Mouse (Mus musculus) G1E-ER4 (cell line): ENCODE data around the gene Hsph1. TPM values are rescaled to one million over a fixed set of nuclear protein-coding genes. Genes with fewer than 3 reads are reported as not detected.

ENCODE experiments used
- GATA1 ChIP-seq: IDR thresholded peaks from one replicate; pipeline ENCODE4 v1.8.0; 2012; ENCODE audit warnings: low read length, inconsistent platforms
- polyA plus RNA-seq: library from polyadenylated mRNA; stranded (reverse); fragments of >175 nt; gene quantifications from 2 replicates; pipeline ENCODE4 v1.2.3, GENCODE M21; 2012

Hsph1 gene
- 256 and 276 TPM in 2 replicates for polyA plus RNA-seq

GRCm38 (mm10) chr5:149636075-149636920 lies at the start of gene Hsph1:
Hsph1 (minus strand) TSS chr5:149636376.
- TF ChIP-seq GATA1 = no peak

DNA sequence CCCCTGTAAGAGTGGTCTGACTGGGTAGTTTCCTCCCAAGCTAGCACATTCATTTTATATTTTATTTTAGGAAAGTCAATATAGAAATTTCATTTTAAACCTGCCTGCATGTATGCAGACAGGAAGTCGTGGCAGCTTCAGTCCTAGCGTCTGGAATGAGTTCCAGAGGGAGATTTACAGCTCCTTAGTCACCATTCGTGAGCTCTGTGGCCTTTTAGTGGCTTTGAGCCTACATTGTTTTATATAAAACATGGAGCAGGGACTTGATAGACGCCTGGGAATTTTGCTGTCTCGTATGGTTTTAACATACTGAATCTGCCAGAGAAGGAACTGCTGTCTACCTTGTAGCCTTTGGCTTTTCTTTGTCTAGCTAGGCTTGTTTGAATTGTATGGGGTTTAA lies 44.8 kb upstream of the Hsph1 start:
- no peak for TF ChIP-seq GATA1

- no peak for TF ChIP-seq GATA1
These were observed 43.7 kb upstream of the Hsph1 start for GRCm38 (mm10) chr5:149679886-149680285.

- TF ChIP-seq GATA1 = no peak
These were observed 43.2 kb upstream of the Hsph1 start for GRCm38 (mm10) chr5:149679362-149679761.

DNA sequence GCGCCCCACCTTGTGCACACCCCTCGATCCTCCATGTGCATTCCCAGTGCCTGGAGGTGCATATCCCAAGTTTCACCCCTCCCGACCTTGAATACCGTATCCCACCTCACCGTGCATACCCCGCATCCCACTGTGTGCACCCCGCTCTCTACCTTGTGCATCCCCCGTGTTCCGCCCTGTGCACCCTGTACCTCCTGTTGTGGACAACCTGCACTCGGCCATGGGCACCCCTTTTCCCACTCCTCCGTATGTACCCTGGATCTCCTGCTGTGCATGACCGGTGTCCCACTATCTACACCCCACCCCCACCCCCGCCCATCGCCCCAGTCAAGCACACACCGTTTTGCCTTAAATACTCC lies 42.8 kb upstream of the Hsph1 start:
- no peak for TF ChIP-seq GATA1

DNA sequence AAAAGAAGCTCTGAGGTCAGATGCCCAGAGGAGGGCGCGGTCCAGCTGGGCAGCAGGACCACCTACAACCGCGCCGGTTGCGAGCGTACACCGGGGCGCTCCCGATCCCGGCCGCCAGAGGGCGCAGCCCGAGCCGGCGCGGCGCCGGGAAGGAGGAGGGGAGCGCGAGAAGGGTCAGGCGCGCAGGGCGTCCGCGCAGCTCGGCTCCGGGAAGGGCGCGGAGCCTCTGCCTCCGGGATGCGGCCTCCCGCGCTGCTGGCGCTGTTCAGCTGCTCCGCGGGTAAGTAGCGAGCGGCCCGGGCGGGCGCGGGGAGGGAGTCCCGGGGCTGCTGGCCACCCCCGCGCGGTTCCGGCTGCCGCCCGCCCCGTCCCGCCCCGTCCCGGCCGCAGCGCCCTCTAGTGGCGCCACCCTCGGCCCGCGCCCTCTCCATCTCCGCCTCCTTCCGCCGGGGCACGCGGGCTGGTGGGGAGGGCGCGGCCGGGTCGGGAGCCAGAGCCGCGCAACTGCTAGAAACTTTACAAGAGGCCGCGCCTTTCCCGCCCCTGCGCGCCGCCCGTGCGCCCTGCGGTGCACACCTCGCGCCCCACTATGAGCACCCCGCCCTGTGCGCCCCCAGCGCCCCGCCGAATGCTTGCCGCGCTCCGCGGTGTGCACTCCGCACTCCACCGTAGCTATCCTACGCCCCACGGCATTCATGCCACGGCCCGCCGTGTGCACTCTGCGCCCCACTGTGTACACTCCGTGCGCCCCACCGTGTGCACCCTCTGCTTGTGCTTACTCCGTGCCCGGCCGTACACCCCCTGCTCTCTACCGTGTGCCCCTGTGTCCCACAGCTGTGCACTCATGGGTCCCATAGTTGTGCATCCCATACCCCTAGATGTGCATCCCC lies 42.2 kb upstream of the Hsph1 start, which contains the start of gene B3glct:
Gene B3glct, plus strand, starts transcription at position 131 of the 890 bp plus-strand sequence.
- no peak for TF ChIP-seq GATA1

DNA sequence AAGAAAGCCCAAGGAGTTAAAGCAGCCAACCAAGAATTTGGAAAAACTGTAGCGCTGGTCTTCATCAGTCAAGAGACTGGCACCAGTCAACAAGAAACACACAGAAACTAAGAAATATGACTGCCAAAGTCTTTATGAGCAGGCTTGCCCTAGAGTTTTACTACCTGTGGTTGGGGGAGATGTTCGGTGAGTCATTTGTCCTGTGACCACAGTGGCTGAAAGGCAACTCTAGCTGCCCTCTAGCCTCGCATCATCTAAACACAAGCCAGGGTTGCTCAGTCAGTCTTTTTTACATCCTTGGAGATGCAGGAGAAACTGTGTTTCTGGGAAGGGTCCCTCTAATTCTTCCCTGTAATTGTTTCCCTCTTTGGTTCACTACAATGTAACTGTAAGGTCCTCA lies 41.0 kb upstream of the Hsph1 start:
- TF ChIP-seq GATA1 = no peak

DNA sequence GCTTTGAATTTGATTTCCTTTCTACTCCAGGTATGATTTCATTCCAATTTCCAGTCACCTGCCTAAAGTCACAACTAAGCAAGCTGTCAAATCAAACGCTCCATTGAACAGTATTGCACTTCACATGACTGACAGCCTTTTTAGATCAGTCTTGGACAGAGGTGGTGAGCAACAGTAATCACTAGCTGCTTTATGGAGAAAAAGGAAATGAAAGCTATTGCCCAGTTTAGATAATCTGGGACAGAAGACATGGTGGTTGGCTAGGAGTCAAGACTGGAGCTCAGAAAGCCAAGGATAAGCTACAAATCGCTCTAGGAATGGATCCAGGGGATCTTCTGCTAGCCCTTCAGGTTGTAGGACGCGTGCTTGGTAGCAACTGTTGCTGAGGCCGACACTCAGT lies 27.2 kb upstream of the Hsph1 start:
- no peak for TF ChIP-seq GATA1

DNA sequence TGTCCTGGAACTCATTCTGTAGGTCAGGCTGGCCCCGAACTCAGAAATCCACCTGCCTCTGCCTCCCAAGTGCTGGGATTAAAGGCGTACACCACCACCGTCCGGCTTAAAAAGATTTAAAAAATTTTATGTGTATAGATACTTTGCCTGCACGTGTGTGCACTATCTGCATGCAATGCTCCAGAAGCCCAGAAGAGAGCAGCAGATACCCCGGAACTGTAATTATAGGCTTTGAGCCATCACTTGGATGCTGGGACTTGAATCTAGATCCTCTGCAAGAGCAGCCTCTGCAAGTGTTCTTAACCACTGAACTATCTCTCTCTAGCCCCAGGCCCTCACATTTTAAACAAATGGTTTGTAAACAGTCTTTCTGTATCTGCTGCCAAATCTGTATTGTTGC lies 26.8 kb upstream of the Hsph1 start:
- TF ChIP-seq GATA1 = no peak

DNA sequence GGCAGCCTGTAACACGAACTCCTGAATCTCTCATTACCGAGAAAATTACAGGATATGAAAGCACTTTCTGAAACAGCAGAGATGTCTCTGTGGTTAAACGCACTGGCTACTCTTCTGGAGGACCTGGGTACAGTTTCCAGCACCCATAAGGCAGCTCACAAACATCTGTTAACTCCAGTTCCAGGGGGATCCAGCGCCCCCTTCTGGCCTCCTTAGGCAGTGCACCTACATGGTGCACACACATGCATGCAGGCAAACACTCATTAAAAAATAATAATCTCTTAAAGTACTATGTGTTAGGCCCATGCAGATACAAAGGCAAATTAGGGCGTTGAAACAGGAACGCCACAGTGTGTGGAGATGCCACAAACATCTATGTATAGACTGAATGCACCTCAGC lies 25.3 kb upstream of the Hsph1 start:
- no peak for TF ChIP-seq GATA1

- no peak for TF ChIP-seq GATA1
These were observed 23.2 kb upstream of the Hsph1 start for GRCm38 (mm10) chr5:149659414-149659780.

GRCm38 (mm10) chr5:149658741-149659413 lies 22.7 kb upstream of the Hsph1 start:
- no peak for TF ChIP-seq GATA1

DNA sequence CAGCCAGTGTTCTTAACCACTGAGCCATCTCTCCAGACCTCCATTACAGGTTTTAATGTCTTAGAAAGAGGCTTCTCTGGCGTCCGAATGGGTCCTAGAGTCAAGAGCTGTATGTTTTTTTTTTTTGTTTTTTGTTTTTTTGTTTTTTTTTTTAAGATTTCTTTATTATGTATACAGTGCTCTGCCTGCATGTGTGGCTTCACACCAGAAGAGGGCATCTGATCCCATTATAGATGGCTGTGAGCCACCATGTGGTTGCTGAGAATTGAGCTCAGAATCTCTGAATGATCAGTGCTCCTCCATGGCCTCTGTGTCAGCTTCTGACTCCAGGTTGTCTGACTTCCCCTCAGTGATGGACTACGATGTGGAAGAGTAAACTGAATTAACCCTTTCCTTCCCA lies 21.8 kb upstream of the Hsph1 start:
- no peak for TF ChIP-seq GATA1

- TF ChIP-seq GATA1 = no peak
These were observed 19.5 kb upstream of the Hsph1 start for GRCm38 (mm10) chr5:149655636-149656035.

GRCm38 (mm10) chr5:149650179-149650553 lies 14.0 kb upstream of the Hsph1 start:
- no peak for TF ChIP-seq GATA1
